Mouse (Mus musculus) neural tube, embryonic 11.5 days (tissue): ENCODE results near the gene Tdrd5. TPM values are rescaled to one million over a fixed set of nuclear protein-coding genes. Genes with fewer than 3 reads are reported as not detected.

Source experiments
- ATAC-seq: fragments of 200-750 bp; cut with Nextera tagmentation; 2 replicates; pipeline ENCODE4 v1.8.0; 2017; ENCODE audit warnings: moderate number of reproducible peaks, mild to moderate bottlenecking, moderate TSS enrichment, moderate library complexity; ENCODE audit not compliant: insufficient read depth, low FRiP score, low TSS enrichment
- DNase-seq: peaks from one replicate; pipeline ENCODE4 v3.0.0-alpha.2; 2015; ENCODE audit warnings: low spot score
- H3K27ac ChIP-seq: fragments of 300-500 bp; sonication (generic); 2 replicates; pipeline ENCODE4 v1.5.1; 2014; ENCODE audit warnings: low read depth, mild to moderate bottlenecking, low read length
- H3K27me3 ChIP-seq: fragments of 300-500 bp; sonication (generic); 2 replicates; pipeline ENCODE4 v1.6.1; 2014; ENCODE audit warnings: mild to moderate bottlenecking, low read length, mixed read lengths; ENCODE audit not compliant: control insufficient read depth, insufficient read depth
- H3K36me3 ChIP-seq: fragments of 300-500 bp; sonication (generic); 2 replicates; pipeline ENCODE4 v1.6.1; 2014; ENCODE audit warnings: mild to moderate bottlenecking, low read length, moderate library complexity, mixed read lengths; ENCODE audit not compliant: control insufficient read depth, insufficient read depth
- H3K4me1 ChIP-seq: fragments of 300-500 bp; sonication (generic); 2 replicates; pipeline ENCODE4 v1.6.1; 2014; ENCODE audit warnings: low read length, mixed read lengths; ENCODE audit not compliant: control insufficient read depth, insufficient read depth
- H3K4me2 ChIP-seq: fragments of 300-500 bp; sonication (generic); 2 replicates; pipeline ENCODE4 v1.6.1; 2014; ENCODE audit warnings: low read depth, mild to moderate bottlenecking, moderate library complexity
- H3K4me3 ChIP-seq: fragments of 300-500 bp; sonication (generic); 2 replicates; pipeline ENCODE4 v1.5.1; 2014; ENCODE audit warnings: low read depth, low read length
- H3K9ac ChIP-seq: fragments of 300-500 bp; sonication (generic); 2 replicates; pipeline ENCODE4 v1.6.1; 2014; ENCODE audit warnings: mild to moderate bottlenecking, low read length
- H3K9me3 ChIP-seq: fragments of 300-500 bp; sonication (generic); 2 replicates; pipeline ENCODE4 v1.6.1; 2016; ENCODE audit warnings: low read length; ENCODE audit not compliant: control insufficient read depth
- WGBS: fragments of 180-500 bp; shearing (Covaris S2); extraction: QIAGEN DNeasy Blood & Tissue Kit; methylation state at CpG from one replicate; pipeline ENCODE4 v1.1.7; 2014; 5-methylcytosine and 5-hydroxymethylcytosine counted together
- polyA plus RNA-seq: library from polyadenylated mRNA; unstranded; fragments of >200 nt; fragmentation: Nextera tagmentation; extraction: Ambion mirVana; gene quantifications from 2 replicates; pipeline ENCODE4 v1.2.1, GENCODE M21; 2014

Gene Tdrd5
- polyA plus RNA-seq, 1 experiment from 2014 or later, result not detected

DNA sequence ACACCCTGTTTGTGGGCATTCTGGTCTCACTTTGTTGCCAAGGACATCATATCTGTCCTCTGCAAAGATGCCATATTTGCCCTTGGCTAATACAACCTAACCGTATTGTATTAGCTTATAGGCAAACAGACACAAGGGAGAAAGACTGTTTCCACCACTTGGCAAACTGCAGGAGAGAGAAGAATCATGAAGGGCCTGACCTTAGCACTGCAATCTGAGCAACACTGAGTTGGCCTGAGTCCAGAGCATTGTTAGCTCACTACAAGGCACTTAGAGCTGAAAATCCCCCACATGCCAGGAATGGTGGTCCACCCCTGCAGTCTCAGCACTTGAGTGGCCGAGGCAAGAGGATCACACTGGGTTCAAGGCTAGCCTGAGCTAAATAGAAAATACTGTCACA, 84.9 kb downstream of the Tdrd5 start:
- Histone ChIP-seq H3K9ac (no peak overlapping the region), H3K36me3 (no peaks in the 10 kb centered on the region), H3K27ac (no peak overlapping the region), H3K4me1 (0 out of 2 replicates have a peak, but pooled peaks cover 3% of the 10 kb centered on the region), H3K4me3 (no peak overlapping the region), H3K27me3 (no peaks in the 10 kb centered on the region), H3K9me3 (no peaks in the 10 kb centered on the region), H3K4me2 (no peak overlapping the region)
- DNase-seq (no peak), ATAC-seq (no peak)
- WGBS, result 89% methylated on average over 2 of the region's 2 CpGs

DNA sequence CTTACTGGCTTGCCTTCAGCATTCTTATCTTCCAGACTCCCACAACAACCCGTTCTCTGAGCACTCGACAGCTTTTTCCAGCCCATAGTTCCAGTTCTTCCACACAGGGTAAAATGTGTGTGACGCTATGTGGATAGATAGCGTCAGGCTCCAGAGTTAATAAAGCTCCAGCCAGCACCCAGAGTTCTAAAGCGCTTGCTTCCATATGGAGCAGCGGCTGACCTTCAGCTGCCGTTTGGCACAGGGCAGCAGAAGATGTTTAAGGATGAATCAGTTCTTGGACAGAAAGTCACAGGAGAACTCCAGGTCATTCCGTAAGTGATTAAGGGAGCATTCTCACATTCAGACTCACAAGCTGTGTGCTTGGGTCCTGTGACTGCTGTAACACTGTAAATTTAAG, 85.5 kb downstream of the Tdrd5 start:
- no peak for ATAC-seq
- Histone ChIP-seq H3K9ac (no peak overlapping the region), H3K4me1 (0 out of 2 replicates have a peak, but pooled peaks cover 3% of the 10 kb centered on the region), H3K4me3 (no peak overlapping the region), H3K27me3 (no peaks in the 10 kb centered on the region), H3K4me2 (no peak overlapping the region), H3K9me3 (no peaks in the 10 kb centered on the region), H3K36me3 (no peaks in the 10 kb centered on the region), H3K27ac (no peak overlapping the region)
- 77% methylated on average over 8 of the region's 8 CpGs for WGBS
- DNase-seq, result no peak

DNA sequence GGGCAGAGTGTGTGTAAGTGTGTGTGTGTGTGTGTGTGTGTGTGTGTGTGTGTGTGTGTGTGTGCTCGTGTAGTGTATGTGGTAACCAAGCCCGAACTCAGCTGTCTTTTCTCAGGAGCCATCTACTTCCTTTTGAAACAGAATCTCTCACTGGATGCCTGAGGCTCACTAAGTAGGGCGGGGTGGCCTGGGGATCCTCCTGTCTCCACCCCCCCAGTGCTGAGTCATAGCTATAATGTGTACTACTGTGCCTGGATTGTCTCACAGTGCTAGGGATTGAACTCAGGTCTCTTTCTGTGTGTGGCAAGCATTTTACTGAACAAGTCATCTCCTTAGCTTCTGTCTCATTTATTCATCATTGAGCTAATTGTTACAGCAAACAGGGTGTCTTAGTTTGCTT, 86.1 kb downstream of the Tdrd5 start:
- ATAC-seq (no peak), DNase-seq (no peak)
- no peak overlapping the region for H3K4me2 ChIP-seq
- H3K27me3 ChIP-seq, result no peaks in the 10 kb centered on the region
- no peak overlapping the region for H3K9ac ChIP-seq
- WGBS, result 69% methylated on average over 3 of the region's 3 CpGs
- no peaks in the 10 kb centered on the region for H3K9me3 ChIP-seq
- H3K27ac ChIP-seq, result no peak overlapping the region
- H3K4me1 ChIP-seq, result 0 out of 2 replicates have a peak, but pooled peaks cover under 1% of the 10 kb centered on the region
- H3K36me3 ChIP-seq, result no peaks in the 10 kb centered on the region
- no peak overlapping the region for H3K4me3 ChIP-seq

DNA sequence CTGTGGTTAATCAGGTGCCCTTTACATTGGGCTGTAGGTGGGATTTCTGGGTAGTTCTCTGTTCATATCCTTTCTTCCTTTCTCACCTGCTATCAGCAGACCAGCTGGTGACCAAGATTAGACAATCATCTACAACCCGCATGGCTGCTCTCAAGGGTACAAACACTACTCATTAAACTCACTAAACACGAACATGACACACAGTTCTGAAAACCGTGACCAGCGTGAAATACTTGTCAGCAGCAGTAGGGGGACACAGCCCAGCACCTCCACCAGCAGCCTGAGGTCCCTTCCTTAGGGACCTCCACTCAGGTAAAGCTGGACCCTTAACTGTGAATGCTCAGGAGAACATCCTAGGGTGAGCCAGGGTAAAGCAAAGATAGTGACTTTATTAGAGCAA, 87.2 kb downstream of the Tdrd5 start:
- DNase-seq, result no peak
- Histone ChIP-seq H3K9ac (no peak overlapping the region), H3K4me1 (no peaks in the 10 kb centered on the region), H3K4me2 (no peak overlapping the region), H3K27me3 (no peaks in the 10 kb centered on the region), H3K27ac (no peak overlapping the region), H3K36me3 (no peaks in the 10 kb centered on the region), H3K9me3 (no peaks in the 10 kb centered on the region), H3K4me3 (no peak overlapping the region)
- ATAC-seq, result no peak
- WGBS, result 82% methylated on average over 4 of the region's 4 CpGs

DNA sequence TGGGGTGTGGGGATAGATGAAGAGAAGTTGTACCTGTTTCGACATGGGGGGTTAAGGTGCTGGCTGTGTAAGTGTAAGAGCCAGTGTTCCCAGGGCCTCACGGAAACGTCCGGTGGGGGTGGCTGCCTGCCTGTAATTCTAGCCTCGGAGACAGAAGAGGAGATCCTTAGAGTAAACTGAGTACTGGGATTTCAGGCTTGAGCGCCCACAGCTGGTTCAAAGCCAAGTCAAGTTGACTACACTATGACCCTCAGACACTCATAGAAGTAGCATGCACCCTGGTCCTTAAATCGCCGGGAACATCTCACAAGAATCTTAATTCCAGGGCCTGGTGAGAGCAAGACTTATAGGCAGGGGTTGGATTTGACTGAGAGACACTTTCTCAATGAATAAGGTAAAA, 88.8 kb downstream of the Tdrd5 start:
- Histone ChIP-seq H3K27me3 (no peaks in the 10 kb centered on the region), H3K9ac (no peak overlapping the region), H3K4me2 (no peak overlapping the region), H3K4me3 (no peak overlapping the region), H3K27ac (no peak overlapping the region), H3K36me3 (no peaks in the 10 kb centered on the region), H3K4me1 (no peaks in the 10 kb centered on the region), H3K9me3 (no peaks in the 10 kb centered on the region)
- ATAC-seq (no peak), DNase-seq (no peak)
- WGBS, result 87% methylated on average over 8 of the region's 8 CpGs

DNA sequence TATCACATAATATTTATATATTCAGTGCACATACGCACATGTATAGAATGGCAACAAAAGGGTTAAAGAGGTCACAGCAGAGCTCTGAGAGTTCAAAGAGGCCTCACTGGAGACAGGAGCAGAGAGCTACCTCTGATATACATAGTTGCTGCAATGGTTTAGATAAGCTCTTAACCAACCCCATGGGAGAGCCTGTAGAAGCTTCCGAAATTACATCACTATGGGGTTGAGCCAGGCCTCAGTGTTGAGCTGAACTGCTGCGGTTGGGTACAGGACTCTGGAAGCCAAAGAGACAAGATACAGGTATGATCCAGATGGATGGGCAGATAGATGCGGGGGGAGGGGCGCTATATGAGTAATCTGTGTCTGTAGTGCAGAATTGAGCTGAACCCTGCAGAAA, 90.5 kb downstream of the Tdrd5 start:
- H3K4me2 ChIP-seq, result no peak overlapping the region
- no peak overlapping the region for H3K9ac ChIP-seq
- WGBS, result 85% methylated on average over 5 of the region's 5 CpGs
- no peak overlapping the region for H3K4me3 ChIP-seq
- H3K27ac ChIP-seq, result no peak overlapping the region
- no peaks in the 10 kb centered on the region for H3K9me3 ChIP-seq
- no peak for ATAC-seq
- no peaks in the 10 kb centered on the region for H3K36me3 ChIP-seq
- H3K27me3 ChIP-seq, result no peaks in the 10 kb centered on the region
- no peaks in the 10 kb centered on the region for H3K4me1 ChIP-seq
- no peak for DNase-seq

DNA sequence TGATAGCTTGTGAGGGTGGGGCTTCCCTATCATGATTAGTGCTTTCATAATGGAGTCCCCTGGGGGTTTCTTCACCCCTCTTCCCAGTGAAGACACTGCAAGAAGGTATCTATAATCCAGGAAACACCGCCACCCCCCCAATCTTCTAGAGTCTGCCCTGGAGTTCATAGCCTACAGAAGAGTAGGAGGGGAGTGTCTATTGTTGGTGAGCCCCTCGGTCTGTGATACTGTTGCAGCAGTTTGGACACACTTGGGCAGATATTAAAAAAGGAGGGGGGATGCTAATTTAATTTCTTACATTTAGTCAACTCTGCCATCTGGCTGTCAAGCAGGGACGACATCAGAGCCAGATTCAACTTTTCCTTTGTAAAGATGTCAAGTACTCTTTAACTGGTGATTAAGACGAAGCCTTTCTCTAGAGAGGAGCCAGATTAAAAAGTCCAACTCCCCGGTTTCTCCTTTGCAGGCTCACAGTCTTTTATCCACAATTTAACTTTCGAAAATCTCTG, 91.6 kb downstream of the Tdrd5 start:
- Histone ChIP-seq H3K4me1 (no peaks in the 10 kb centered on the region), H3K4me3 (no peak overlapping the region), H3K27ac (no peak overlapping the region), H3K36me3 (no peaks in the 10 kb centered on the region), H3K4me2 (no peak overlapping the region), H3K9me3 (no peaks in the 10 kb centered on the region), H3K9ac (no peak overlapping the region), H3K27me3 (peaks cover 1% of the 10 kb centered on the region; the same call in 1 of the 2 replicates)
- 69% methylated on average over 6 of the region's 6 CpGs for WGBS
- DNase-seq, result no peak
- ATAC-seq, result no peak

Other genes with a start within 250 kb of the Tdrd5 start
- 4.6 and 5.8 TPM in 2 replicates for gene Fam163a, start 98.6 kb downstream of the Tdrd5 start, polyA plus RNA-seq
- not detected in 2 replicates for gene Nphs2, start 7.1 kb upstream of the Tdrd5 start, polyA plus RNA-seq
- 835 and 853 TPM in 2 replicates for gene Gm2000, start 62.4 kb upstream of the Tdrd5 start, polyA plus RNA-seq
- not detected in 2 replicates for gene Axdnd1, start 117.5 kb upstream of the Tdrd5 start, polyA plus RNA-seq
- gene Soat1, start 170.7 kb upstream of the Tdrd5 start, polyA plus RNA-seq, result 19.7 and 22.3 TPM in 2 replicates
- gene Gm10031, start 220.3 kb upstream of the Tdrd5 start, polyA plus RNA-seq, result 0.30 and 0.44 TPM in 2 replicates